Mouse (Mus musculus): ENCODE measurements around the gene Olfr1271.
"Not testable (repeated sequence)": the region's sequence is repeated elsewhere in the genome, so short reads cannot be mapped to it uniquely, and the experiment has no call there.

The Olfr1271 gene

DNA sequence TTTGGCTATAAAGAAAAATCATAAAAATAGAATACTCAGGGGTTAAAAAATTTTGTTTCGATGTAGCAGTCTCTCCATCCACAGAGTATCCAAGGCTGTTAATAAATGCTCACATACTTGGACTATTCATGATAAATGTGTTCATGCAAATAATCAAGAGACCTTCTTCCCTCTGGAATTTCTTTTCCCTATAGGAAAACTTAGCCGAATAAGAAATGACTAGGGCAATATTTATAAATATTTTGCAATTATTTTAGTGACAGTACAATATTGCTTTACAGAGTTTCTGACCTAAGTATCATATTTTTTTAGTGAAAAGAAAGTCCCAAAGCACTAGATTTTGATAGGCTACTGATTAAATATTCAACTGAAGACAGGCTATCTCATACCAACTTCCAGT, at the start of gene Olfr1271:
Gene Olfr1271, minus strand, starts transcription at position 101 of the 400 bp plus-strand sequence.
- DNase-seq (ENCODE audit: low read depth, low spot score): no peak

DNA sequence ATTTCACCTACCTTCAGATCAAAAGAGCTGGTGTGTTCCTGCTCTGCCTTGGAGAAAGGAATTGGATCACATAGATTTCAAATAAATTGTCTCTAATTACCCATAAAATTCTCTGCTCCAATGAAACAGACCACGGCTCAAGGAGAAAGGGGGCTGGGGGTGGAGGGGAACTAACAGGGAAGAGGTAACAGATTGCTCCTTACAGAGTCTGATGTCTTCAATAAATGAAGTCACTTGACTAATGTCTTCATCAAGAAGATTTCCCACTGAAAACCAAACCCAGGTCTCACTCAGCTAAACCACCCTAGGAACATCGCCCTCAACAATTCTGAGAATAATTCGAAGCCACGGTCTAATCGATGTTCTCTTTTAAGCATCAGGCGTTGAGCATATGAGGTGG, 21.9 kb upstream of the Olfr1271 start, which contains the start of gene Olfr1272:
Gene Olfr1272, minus strand, starts transcription at position 101 of the 400 bp plus-strand sequence.
- DNase-seq (ENCODE audit: low read depth, low spot score): no peak

DNA sequence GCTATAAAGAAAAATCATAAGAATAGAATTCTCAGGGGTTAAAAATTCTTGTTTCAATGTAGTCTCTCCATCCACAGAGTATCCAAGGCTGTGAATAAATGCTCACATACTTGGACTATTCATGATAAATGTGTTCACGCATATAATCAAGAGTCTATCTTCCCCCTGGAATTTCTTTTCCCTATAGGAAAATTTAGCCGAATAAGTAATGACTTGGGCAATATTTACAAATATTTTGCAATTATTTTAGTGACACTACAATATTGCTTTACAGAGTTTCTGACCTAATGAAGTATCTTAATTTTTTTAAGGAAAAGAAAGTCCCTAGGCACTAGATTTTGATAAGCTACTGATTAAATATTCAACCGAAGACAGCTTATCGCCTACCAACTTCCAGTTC, 13.3 kb downstream of the Olfr1271 start, which contains the start of gene Olfr142:
Gene Olfr142, minus strand, starts transcription at position 101 of the 400 bp plus-strand sequence.
- DNase-seq (ENCODE audit: low read depth, low spot score): no peak

DNA sequence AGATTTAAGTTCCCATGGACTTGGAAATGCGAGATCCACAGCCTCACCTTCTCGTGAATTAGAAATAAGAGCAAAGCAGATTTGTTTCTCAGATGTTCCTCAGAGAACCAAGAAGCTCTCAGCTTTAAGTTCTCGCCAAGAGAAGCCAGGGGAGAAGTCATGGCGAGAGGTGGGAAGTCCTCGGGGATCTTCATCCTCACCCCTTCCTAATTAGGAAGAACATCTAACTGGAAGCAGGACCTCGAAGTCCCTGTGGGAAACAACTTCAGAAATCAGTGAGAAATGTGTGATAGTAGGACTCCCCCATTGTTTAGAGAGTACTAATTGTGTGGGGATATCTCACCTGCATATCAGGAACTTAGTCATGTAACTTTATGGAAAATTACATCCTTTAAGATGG, 46.4 kb downstream of the Olfr1271 start, which contains the start of gene Olfr1506:
Gene Olfr1506, minus strand, starts transcription at position 101 of the 400 bp plus-strand sequence.
- DNase-seq (ENCODE audit: low read depth, low spot score): not testable (repeated sequence)

Measured in ES-CJ7 (cell line).